Mouse (Mus musculus): ENCODE results near the gene App. TPM values are rescaled to one million over a fixed set of nuclear protein-coding genes. Genes with fewer than 3 reads are reported as not detected.

Gene App
- polyA plus RNA-seq, 1 experiment = 207 TPM

- TF ChIP-seq POLR2AphosphoS2 (IDR thresholded peaks at IDR 0.05; ENCODE audit: insufficient read length, low read depth) = no peak
- no peak for TF ChIP-seq MAX (IDR thresholded peaks at IDR 0.05; ENCODE audit: low read depth)
- no peak for TF ChIP-seq MYOG (IDR thresholded peaks at IDR 0.05; ENCODE audit: control insufficient read depth in 1 of 3, insufficient read depth in 1 of 3, insufficient read length in 2 of 3, low read depth in 2 of 3)
- no peak for TF ChIP-seq REST (IDR thresholded peaks at IDR 0.05; ENCODE audit: insufficient read depth, insufficient read length)
- no peak for TF ChIP-seq SRF (IDR thresholded peaks at IDR 0.05; ENCODE audit: control insufficient read depth, insufficient read length, low read depth)
- no peak for TF ChIP-seq CEBPB (IDR thresholded peaks at IDR 0.05; ENCODE audit: insufficient read depth, poor library complexity, severe bottlenecking)
- no peak for TF ChIP-seq TCF12 (IDR thresholded peaks at IDR 0.05; ENCODE audit: insufficient read depth, poor library complexity, severe bottlenecking)
- TF ChIP-seq USF1 (IDR thresholded peaks at IDR 0.05; ENCODE audit: low read depth) = no peak
- TF ChIP-seq TCF3 (IDR thresholded peaks at IDR 0.05; ENCODE audit: insufficient read length, low read depth) = no peak
- no peak for TF ChIP-seq MYOD1 (IDR thresholded peaks at IDR 0.05; ENCODE audit: control insufficient read depth in 1 of 3, insufficient read length in 2 of 3, low read depth in 2 of 3)
- no peak for TF ChIP-seq POLR2A (IDR thresholded peaks at IDR 0.05; ENCODE audit: insufficient read length, low read depth)
- TF ChIP-seq E2F4 (IDR thresholded peaks at IDR 0.05; ENCODE audit: insufficient read depth) = no peak
- Histone ChIP-seq H3K4me2 (ENCODE audit: low read depth) (no peak overlapping the region), H3ac (ENCODE audit: control insufficient read depth, insufficient read length) (no peak overlapping the region), H3K79me2 (ENCODE audit: control insufficient read depth, insufficient read depth) (no peaks in the 10 kb centered on the region), H3K27me3 (ENCODE audit: control insufficient read depth, insufficient read depth, insufficient read length) (no peaks in the 10 kb centered on the region), H3K36me3 (ENCODE audit: control insufficient read depth, insufficient read depth) (peaks cover 34% of the 10 kb centered on the region), H3K4me3 (no peak overlapping the region)
Measured at GRCm38 (mm10) chr16:84963960-84964359, 209.6 kb downstream of the App start.

DNA sequence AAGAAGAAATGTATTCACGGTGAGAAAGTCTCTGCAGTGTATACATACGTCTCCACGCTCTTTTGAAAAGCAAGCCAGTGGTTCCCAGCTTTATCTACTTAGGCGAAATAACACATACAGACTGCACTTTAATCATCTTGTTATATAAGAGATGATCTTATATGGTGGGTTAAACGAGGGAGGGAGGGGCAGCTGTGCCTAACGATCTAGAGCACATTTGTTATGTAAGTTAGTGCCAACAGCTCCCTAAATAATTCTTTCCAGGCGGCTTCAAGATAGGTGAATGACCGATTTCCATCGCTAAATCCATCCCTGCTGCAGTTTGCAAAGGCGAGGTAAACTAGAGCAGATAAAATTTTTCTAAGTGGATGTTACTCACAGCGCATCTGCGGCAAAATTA, 210.0 kb downstream of the App start:
- H3K4me2 ChIP-seq (ENCODE audit: low read depth) = no peak overlapping the region
- H3K79me2 ChIP-seq (ENCODE audit: control insufficient read depth, insufficient read depth) = no peaks in the 10 kb centered on the region
- no peak overlapping the region for H3K4me3 ChIP-seq
- no peak overlapping the region for H3ac ChIP-seq (ENCODE audit: control insufficient read depth, insufficient read length)
- H3K27me3 ChIP-seq (ENCODE audit: control insufficient read depth, insufficient read depth, insufficient read length) = no peaks in the 10 kb centered on the region
- TF ChIP-seq MYOG (IDR thresholded peaks at IDR 0.05; ENCODE audit: control insufficient read depth in 1 of 3, insufficient read depth in 1 of 3, insufficient read length in 2 of 3, low read depth in 2 of 3) (no peak), TCF3 (IDR thresholded peaks at IDR 0.05; ENCODE audit: insufficient read length, low read depth) (no peak), E2F4 (IDR thresholded peaks at IDR 0.05; ENCODE audit: insufficient read depth) (no peak), MAX (IDR thresholded peaks at IDR 0.05; ENCODE audit: low read depth) (no peak), REST (IDR thresholded peaks at IDR 0.05; ENCODE audit: insufficient read depth, insufficient read length) (no peak), SRF (IDR thresholded peaks at IDR 0.05; ENCODE audit: control insufficient read depth, insufficient read length, low read depth) (no peak), TCF12 (IDR thresholded peaks at IDR 0.05; ENCODE audit: insufficient read depth, poor library complexity, severe bottlenecking) (no peak), POLR2A (IDR thresholded peaks at IDR 0.05; ENCODE audit: insufficient read length, low read depth) (no peak), POLR2AphosphoS2 (IDR thresholded peaks at IDR 0.05; ENCODE audit: insufficient read length, low read depth) (no peak), CEBPB (IDR thresholded peaks at IDR 0.05; ENCODE audit: insufficient read depth, poor library complexity, severe bottlenecking) (no peak), MYOD1 (IDR thresholded peaks at IDR 0.05; ENCODE audit: control insufficient read depth in 1 of 3, insufficient read length in 2 of 3, low read depth in 2 of 3) (no peak), USF1 (IDR thresholded peaks at IDR 0.05; ENCODE audit: low read depth) (no peak)
- H3K36me3 ChIP-seq (ENCODE audit: control insufficient read depth, insufficient read depth) = peaks cover 30% of the 10 kb centered on the region

GRCm38 (mm10) chr16:84957253-84957652, 216.3 kb downstream of the App start:
- Histone ChIP-seq H3K36me3 (ENCODE audit: control insufficient read depth, insufficient read depth) (peaks cover 27% of the 10 kb centered on the region), H3K27me3 (ENCODE audit: control insufficient read depth, insufficient read depth, insufficient read length) (no peaks in the 10 kb centered on the region), H3K4me3 (no peak overlapping the region), H3K4me2 (ENCODE audit: low read depth) (no peak overlapping the region), H3ac (ENCODE audit: control insufficient read depth, insufficient read length) (no peak overlapping the region), H3K79me2 (ENCODE audit: control insufficient read depth, insufficient read depth) (no peaks in the 10 kb centered on the region)
- TF ChIP-seq CEBPB (IDR thresholded peaks at IDR 0.05; ENCODE audit: insufficient read depth, poor library complexity, severe bottlenecking) (no peak), POLR2A (IDR thresholded peaks at IDR 0.05; ENCODE audit: insufficient read length, low read depth) (no peak), SRF (IDR thresholded peaks at IDR 0.05; ENCODE audit: control insufficient read depth, insufficient read length, low read depth) (no peak), MAX (IDR thresholded peaks at IDR 0.05; ENCODE audit: low read depth) (no peak), REST (IDR thresholded peaks at IDR 0.05; ENCODE audit: insufficient read depth, insufficient read length) (no peak), POLR2AphosphoS2 (IDR thresholded peaks at IDR 0.05; ENCODE audit: insufficient read length, low read depth) (no peak), TCF12 (IDR thresholded peaks at IDR 0.05; ENCODE audit: insufficient read depth, poor library complexity, severe bottlenecking) (no peak), USF1 (IDR thresholded peaks at IDR 0.05; ENCODE audit: low read depth) (no peak), E2F4 (IDR thresholded peaks at IDR 0.05; ENCODE audit: insufficient read depth) (no peak), TCF3 (IDR thresholded peaks at IDR 0.05; ENCODE audit: insufficient read length, low read depth) (no peak), MYOD1 (IDR thresholded peaks at IDR 0.05; ENCODE audit: control insufficient read depth in 1 of 3, insufficient read length in 2 of 3, low read depth in 2 of 3) (no peak), MYOG (IDR thresholded peaks at IDR 0.05; ENCODE audit: control insufficient read depth in 1 of 3, insufficient read depth in 1 of 3, insufficient read length in 2 of 3, low read depth in 2 of 3) (no peak)

DNA sequence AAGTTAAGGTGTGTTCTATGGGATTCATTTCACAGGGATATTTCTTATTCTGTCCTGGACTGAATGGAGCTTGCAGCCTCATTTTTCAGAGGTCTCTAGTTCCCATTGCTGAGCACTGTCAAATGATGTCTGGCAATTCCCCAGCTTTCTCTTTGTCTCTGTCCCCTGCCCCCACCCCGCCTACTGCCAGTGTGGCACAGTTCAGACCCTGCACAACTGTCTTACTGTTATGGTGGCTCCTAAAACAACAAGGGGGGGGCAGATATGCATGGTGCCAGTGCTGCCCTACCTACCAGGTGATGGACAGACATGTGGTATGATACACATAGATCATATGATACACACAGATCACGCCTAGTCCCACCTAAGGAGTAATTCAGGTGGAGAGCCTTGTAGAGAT, 216.9 kb downstream of the App start:
- no peak for TF ChIP-seq POLR2AphosphoS2 (IDR thresholded peaks at IDR 0.05; ENCODE audit: insufficient read length, low read depth)
- no peak for TF ChIP-seq SRF (IDR thresholded peaks at IDR 0.05; ENCODE audit: control insufficient read depth, insufficient read length, low read depth)
- no peak for TF ChIP-seq MAX (IDR thresholded peaks at IDR 0.05; ENCODE audit: low read depth)
- TF ChIP-seq REST (IDR thresholded peaks at IDR 0.05; ENCODE audit: insufficient read depth, insufficient read length) = no peak
- no peak for TF ChIP-seq POLR2A (IDR thresholded peaks at IDR 0.05; ENCODE audit: insufficient read length, low read depth)
- TF ChIP-seq TCF3 (IDR thresholded peaks at IDR 0.05; ENCODE audit: insufficient read length, low read depth) = no peak
- no peak for TF ChIP-seq CEBPB (IDR thresholded peaks at IDR 0.05; ENCODE audit: insufficient read depth, poor library complexity, severe bottlenecking)
- TF ChIP-seq E2F4 (IDR thresholded peaks at IDR 0.05; ENCODE audit: insufficient read depth) = no peak
- no peak for TF ChIP-seq MYOG (IDR thresholded peaks at IDR 0.05; ENCODE audit: control insufficient read depth in 1 of 3, insufficient read depth in 1 of 3, insufficient read length in 2 of 3, low read depth in 2 of 3)
- no peak for TF ChIP-seq USF1 (IDR thresholded peaks at IDR 0.05; ENCODE audit: low read depth)
- TF ChIP-seq TCF12 (IDR thresholded peaks at IDR 0.05; ENCODE audit: insufficient read depth, poor library complexity, severe bottlenecking) = no peak
- no peak for TF ChIP-seq MYOD1 (IDR thresholded peaks at IDR 0.05; ENCODE audit: control insufficient read depth in 1 of 3, insufficient read length in 2 of 3, low read depth in 2 of 3)
- Histone ChIP-seq H3K27me3 (ENCODE audit: control insufficient read depth, insufficient read depth, insufficient read length) (no peaks in the 10 kb centered on the region), H3K36me3 (ENCODE audit: control insufficient read depth, insufficient read depth) (peaks cover 28% of the 10 kb centered on the region), H3K4me3 (no peak overlapping the region), H3K79me2 (ENCODE audit: control insufficient read depth, insufficient read depth) (no peaks in the 10 kb centered on the region), H3ac (ENCODE audit: control insufficient read depth, insufficient read length) (no peak overlapping the region), H3K4me2 (ENCODE audit: low read depth) (no peak overlapping the region)

Measured in myocyte (in vitro differentiated cells).